Mouse (Mus musculus): ENCODE results near the gene Map3k3.
A peak's percentile ranks its signal among the peaks of the same experiment; 100 is the strongest.

Map3k3 gene

DNA sequence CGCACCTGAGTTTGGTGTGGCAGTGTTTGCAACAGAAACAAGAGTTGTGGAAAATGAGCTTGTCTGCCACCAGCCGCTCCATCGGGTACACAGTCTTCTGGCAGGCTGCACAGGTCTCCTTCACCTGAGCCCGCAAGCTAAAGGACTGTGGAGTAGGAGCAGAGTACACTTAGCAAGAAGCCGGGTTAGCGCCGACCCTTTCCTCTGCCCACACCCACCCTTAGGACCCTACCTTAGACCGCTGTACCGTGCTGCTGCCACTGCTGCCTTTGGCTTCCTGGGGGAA lies 74.5 kb downstream of the Map3k3 start:
- no peak for DNase-seq (ENCODE audit: extremely low spot score)

DNA sequence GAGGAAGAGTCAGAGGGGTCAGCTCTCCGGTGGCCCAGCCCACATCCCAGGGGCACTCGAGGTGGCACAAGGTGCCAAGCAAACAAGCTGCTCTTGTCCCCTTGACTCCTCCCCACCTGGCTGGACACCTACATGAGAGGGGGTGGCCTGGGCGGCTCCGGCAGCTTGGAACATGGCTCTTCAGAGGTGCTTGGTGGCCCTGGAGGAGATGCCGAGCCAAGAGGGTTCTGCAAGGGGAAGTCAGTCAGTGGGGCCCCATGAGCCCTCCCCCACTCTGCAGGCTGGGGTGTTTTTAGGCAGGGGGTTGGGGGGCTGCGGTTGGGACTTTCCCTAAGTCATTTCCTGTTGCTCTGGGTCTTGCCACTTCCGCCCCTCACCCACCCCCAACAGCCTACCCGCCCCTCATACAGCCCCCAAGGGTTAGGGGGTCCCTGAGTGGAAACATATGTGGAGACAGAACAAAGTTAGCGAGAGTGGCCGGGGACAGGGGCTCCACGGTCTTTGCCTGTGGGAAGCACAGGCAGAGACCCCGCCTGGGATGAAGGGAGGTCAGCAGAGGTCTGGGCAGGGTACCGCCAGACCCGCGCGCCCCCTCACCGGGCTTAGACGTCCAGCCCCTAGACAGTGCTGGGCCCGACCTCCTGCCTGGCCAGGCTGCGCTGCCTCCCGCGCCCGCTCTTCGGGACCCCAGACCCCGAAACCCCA lies 75.0 kb downstream of the Map3k3 start:
- peak; percentile 74 for DNase-seq (ENCODE audit: extremely low spot score)

DNA sequence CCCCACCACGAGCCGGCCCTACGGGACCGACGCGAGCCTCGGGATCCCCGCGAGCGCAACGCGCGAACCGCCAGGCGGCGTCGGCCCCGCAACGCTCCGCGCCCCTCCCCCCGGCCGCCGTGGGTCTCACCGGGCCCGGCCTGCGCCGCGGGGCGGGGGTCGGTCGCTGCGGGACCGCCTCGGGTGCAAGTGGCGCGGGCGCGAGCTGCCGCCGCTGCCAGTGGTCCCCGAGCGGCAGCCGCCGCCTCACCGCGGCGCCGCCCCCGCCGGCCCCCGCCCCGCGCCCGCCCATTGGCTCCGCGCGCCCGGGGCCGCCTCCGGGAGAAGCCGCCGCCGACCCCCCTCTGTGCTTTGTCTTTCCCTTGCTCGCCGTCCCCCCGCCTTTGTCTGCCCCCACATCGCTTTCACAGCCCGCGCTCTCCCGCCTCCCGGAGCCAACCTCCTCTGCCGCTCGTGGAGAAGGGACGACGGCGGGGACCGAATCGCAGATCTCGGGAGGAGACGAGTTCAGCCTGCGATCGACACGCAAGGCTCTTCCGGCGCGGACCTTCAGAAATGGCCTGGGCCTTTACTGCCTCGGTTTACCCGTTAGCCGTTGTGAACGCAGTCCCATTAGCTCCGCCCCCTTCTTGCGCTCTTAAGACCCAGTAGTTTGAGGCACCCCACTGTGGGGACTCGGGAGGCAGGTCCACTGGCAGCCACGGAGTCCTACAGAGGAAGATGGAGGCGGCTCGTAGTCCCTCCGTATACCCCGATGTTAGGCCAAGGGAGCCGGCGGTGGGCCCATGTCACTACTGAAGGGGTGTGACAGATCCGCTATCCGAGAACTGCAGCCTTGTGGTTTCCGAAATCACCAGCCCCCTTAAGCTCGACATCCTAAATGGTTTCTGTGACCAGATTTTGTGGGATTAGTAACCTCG lies 75.8 kb downstream of the Map3k3 start:
- peak; percentile 82 for DNase-seq (ENCODE audit: extremely low spot score)

DNA sequence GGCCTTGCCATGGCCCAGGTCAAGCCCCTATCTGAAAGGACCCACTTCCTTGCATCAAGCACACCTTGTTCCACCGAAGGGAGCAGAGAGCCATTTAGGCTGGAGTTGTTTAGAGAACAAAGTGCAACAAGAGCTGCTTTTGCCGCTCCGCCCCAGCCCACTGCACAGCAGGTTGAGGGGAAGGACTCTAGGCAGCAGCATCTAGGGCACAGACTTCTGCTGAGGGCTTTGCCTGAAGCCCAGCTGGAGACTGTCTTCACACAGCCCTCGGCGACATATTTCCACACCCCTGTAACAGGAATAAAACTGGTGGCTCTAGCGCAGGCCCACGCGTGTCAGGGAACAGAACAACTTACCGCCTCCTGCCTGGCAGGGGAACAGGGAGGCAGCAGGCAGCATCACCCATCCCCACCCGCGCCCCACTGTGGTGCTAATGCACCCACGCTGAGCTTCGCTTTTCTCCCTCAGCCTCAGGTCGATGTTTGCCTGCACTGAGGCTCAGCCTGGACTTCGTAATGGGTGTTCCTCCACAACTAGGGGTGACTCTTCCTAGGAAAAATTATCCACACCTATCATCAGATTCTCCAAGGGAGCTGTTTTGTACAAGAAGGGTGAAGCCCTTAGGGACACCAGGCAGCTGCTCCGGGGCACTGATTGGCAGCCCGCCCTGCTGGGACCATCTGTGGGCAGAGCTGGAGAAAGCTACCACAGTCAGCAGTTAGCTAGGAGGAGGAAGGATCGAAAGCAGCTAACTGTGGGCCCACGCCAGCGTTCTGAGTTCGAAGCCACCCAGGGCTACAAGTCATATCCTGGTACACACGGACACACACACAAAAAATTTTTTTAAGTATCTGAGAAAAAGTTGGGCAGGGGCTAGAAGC lies 76.7 kb downstream of the Map3k3 start, which contains the start of the genes Gm10840 and Limd2:
Gene Gm10840 (plus strand): TSS at position 10 of the 881 bp plus-strand sequence.
Gene Limd2 (minus strand): TSS at position 20 of the 881 bp plus-strand sequence.
- no peak for DNase-seq (ENCODE audit: extremely low spot score)

DNA sequence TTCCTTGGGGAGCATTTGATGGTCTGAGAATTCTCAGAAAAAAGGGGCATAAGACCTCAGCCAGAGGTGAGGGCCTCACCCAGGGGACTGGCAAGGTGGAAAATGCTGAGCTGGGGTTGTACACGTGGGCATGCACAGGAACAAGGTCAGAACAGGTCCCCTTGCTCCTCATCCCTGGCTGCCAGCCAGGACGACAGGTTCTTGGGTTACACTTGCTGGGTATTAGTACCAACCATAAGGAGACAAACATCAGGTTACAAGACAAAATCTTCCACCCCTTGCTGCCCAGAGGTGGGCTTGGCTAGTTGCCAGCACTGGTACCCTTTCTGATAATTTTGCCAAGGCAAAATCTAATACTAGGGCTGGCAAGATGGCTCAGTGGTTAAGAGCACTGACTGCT lies 77.8 kb downstream of the Map3k3 start:
- DNase-seq (ENCODE audit: extremely low spot score): no peak

DNA sequence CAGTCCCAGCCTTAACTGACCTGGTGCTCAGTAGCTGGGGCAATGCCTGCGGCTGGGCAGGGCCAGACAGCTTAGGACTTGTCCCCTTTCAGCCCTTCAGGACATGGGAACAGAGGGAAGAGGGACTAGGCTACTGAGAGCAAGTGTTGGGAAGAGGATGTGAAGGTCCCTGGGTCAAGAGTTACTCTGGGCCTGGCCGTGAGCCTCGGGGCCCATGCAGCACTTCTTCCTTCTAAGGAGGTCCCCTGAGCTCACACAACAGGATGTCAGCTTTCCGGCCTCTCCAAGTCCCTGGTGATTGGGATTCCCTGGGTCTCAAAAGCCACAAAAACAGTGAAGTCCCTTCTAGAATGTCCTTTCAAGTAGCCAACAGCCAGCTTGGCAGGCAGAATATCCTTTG lies 79.1 kb downstream of the Map3k3 start:
- no peak for DNase-seq (ENCODE audit: extremely low spot score)

DNA sequence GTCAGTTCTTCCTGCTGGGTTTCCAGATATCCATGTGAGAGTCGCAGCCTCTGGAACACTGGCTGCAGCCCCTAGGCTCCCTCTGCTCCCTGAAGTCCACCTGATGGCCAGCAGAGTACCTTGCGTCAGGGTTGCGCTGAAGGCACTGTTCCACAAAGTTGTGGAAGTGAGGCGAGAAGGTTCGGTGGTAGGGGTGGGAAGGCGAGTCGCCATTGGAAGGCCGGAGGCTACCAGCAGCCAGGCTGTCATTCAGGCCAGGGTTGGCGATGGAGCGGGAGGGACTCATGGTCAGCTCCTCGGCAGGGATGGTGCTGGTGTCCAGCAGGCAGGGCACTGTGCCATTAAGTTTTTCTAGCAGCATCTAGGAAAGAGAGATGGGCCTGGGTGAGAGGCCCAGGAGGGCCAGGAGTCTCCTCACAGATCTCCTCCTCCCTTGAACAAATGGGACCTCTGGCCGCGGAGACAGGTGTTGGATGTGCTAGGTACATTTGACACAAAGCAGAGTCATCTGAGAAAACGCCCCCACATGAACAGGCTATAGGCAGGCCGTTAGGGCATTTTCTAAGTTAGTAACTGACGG lies 80.3 kb downstream of the Map3k3 start:
- DNase-seq (ENCODE audit: extremely low spot score): no peak

DNA sequence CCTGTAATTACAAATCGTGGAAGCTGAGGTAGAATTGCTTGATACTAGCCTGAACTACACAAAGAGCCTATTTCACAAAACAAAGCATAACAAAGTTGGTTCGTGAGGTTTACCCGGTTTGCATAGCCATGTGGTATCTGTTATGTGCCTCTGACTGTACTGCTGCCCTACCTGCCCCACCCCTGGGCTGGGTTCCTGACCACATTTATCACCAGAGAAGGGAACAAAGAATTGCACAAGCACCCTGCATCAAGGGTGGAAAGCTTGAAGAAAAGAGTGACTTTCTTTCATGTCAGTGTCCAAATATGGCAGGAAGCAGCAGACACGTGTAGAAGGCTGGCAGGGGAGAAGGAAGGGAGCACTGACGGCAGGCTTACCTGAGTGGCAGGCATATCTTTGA lies 83.0 kb downstream of the Map3k3 start:
- DNase-seq (ENCODE audit: extremely low spot score): no peak

DNA sequence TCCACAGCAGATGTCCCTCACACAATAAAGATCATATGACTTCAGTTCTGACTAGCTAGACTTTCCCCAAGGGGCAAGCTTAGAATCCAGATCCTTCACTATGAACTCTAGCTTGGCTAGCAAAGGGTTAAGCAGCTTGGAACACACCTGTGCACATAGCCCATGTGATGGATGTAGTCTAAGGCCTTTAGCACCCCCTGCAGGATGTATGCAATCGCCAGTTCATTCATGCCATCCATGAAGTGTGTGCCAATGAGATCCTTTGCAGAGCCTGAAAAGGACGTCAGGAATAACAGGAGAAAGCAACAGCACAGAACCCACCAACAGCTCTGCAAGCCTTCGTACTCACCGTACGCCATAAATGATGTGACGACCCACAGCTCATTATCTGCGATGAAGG lies 86.4 kb downstream of the Map3k3 start:
- no peak for DNase-seq (ENCODE audit: extremely low spot score)

DNA sequence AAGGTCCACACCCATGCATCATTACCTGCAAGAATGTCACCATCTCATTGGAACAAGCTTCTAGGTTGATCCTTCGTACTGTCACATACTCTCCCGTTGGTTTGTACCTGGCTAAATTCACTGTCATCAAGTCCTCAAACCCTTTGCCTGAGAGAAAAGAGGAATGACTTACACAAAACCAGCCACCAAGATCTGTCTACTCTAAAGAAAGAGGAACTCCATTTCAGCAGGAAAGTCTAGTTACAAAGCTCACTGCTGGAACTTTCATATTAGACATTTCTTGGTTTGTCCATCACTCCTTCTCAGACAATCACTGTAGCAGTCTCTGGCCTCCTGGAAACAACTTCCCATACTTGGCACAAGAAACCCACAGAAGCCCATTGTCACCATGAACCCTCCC lies 88.8 kb downstream of the Map3k3 start:
- no peak for DNase-seq (ENCODE audit: extremely low spot score)

DNA sequence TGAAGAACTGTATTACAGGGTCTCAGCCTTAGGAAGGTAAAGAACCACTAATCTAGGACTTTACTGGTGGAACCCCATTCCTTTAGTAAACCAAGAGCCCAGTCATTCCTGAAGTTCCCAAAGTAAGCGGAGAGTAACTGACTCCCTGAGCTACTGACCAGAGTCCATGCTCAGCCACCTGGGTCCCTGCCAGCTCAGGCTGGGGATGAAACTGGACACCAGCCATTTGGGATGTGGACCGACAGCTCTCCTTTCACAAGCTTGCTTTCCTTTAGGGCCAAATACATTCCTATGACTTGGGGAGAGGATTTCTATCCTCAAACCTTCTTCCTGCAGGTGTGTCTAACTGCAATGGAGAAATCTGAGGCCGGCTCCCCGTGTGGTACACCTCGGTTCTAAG lies 90.0 kb downstream of the Map3k3 start:
- DNase-seq (ENCODE audit: extremely low spot score): no peak

DNA sequence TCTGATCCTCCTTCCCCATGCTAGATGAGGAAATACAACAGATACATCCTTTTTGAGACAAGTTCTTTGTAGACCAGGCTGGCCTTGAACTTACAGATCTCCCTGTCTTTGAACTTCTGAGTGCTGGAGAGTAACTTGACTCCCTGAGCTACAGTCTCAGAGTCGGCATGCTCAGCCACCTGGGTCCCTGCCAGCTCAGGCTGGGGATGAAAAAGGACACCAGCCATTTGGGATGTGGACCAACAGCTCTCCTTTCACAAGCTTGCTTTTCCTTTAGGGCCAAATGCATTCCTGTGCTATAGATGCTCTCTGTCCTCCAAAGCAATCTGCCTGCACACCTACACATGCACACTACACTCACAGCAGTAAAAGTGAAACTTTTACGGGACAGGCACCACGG lies 90.7 kb downstream of the Map3k3 start:
- no peak for DNase-seq (ENCODE audit: extremely low spot score)

DNA sequence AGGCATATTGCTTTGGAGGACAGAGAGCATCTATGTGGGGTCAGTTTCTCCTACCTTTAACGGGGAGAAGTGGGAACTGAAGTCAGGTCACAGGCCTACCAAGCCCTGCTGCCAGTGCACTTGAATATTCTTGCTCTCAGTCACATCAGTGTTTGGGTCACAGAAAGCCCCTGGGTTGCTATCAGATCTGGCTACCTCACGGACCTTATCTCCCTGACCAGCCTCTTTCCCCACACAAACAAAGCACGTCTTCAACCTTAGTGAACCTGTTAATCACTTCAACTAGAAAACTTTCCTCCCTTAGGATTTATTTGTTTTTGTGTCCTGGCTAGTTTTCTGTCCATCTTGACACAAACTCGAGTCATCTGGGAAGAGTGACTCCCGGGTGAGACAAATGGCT lies 92.0 kb downstream of the Map3k3 start:
- DNase-seq (ENCODE audit: extremely low spot score): no peak

DNA sequence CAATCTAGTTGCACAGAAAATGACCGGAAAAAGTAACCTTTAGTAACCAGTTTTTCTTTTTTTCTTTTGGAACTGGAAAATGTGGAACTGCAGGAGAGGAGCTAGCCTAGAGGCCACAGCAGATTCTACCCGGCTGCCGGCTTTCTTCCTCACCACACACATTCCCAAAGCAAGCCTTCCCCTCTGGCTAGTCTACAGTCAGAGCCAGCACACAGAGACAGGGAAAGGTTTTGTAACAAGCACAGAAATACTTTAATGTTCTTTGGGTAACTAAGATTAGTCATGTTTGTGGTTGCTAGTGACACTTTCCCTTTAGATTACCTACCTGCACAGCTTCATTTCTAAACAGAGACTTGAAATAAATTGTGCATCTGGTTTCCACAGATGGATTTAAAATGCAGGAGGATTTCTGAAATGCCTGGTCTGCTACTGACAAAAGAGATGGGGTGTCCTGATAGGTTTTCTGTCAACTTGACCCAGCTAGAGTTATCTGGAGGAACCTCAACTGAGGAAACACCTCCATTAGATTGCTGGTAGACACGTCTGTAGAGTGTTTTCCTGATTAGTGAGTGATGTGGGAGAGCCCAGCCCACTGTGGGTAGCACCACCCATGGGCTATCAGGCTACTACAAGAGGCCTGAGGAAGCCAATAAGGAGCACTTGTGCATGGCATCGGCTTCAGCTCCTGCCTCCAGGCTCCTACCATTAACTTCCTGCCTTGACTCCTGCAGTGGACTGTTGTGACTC lies 93.8 kb downstream of the Map3k3 start:
- no peak for DNase-seq (ENCODE audit: extremely low spot score)

DNA sequence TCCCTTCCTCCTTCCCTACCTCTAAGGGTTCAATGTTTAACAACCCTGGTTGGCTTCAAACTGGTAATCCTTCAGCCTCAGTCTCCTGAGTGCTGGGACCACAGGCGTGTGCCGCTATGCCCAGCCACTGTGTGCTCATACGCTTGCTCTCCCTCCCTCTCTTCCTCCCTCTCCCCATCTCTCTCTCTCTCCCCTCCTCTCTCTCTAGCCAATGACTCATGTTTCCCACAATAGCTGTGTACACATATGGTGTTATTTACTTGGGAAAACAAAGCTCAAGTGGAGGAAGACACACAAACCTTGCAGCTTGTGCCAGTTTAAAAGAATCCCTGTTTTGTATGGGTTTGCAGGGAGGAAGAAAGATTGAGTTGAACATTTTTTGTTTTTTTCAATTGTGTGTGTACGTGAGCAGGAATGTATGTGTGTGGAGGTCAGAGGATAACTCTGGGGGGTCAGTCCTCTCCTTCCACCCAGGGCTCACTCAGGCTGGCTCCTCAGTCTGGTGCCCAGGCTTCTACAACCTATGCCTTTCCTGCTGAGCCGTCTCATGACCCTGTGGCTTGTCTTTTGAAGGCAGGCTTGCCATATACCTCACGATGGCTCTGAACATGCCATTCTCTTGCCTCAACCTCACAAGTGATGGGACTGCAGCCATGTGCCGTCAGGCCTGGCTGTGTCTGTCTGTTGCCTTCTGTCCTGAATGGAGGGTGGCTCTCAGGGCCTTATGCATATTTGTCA lies 95.5 kb downstream of the Map3k3 start:
- DNase-seq (ENCODE audit: extremely low spot score): no peak

DNA sequence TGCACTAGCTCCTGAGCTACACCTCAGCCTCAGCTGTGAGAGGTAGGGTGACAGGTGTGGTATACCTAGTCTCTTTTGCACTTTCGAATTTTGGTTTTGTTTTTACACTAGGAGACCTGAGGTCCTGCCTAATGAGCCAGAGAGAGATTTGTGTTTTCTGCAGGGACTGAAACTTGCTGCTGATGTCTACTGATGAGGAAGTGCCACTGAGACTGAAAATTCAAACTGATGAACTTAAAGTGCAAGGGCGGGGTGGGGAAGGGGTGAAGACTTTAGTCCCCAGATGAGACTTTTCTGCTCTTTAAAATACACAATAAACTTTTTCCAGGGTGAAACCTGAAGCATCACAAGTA lies 96.0 kb downstream of the Map3k3 start:
- no peak for DNase-seq (ENCODE audit: extremely low spot score)

DNA sequence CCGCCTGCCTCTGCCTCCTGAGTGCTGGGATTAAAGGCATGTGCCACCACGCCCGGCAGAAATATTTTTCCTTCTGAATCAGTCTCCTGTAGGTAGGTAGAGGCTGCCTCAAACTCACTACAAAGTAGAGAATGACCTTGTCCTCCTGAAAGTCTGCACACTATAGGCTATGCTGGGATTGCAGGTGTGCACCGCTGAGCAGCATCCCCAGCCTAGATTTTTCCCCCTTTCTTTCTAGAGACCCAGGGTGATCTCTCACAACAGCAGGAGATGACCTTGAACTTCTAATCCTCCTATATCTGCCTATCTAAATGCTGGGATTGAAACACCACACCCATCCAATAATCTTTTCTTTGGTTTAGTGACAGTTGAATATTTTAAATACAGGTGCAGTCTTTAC lies 102.9 kb downstream of the Map3k3 start:
- DNase-seq (ENCODE audit: extremely low spot score): no peak

DNA sequence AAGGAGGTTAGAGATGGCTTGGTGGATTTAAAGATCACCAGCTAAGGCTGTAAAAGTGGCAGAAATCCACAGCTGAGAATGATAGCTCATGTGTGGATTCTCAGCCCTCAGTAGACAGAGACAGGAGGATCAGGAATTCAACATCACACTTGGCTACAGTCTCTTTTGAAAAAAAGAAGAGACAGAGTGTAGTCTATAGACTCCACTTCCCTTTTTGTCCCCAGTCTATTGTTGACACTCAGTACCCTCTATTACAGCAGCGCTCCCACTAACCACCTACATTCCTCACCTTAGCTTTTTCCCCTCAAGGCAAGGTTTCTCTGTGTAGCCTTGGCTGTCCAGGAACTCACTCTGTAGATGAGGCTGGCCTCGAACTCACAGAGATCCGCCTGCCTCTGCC lies 107.3 kb downstream of the Map3k3 start:
- no peak for DNase-seq (ENCODE audit: extremely low spot score)

DNA sequence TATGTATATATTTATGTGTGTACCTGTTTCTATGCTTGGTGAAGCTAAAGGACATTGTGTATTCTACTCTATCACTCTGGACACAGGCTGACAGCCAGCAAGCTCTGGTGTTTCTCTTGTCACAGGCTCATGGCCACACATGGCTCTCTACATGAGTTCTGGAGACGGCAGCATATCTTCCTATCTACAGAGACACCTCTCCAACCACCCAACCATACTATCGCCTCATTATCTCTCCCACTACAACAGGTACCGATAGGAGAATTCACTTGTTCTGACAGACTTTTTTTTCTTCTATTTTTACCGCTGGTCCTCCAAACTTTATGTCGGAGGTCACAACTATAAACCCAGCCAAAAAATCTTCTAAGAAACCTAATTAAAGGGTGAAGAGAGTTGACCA lies 107.8 kb downstream of the Map3k3 start:
- DNase-seq (ENCODE audit: extremely low spot score): no peak

DNA sequence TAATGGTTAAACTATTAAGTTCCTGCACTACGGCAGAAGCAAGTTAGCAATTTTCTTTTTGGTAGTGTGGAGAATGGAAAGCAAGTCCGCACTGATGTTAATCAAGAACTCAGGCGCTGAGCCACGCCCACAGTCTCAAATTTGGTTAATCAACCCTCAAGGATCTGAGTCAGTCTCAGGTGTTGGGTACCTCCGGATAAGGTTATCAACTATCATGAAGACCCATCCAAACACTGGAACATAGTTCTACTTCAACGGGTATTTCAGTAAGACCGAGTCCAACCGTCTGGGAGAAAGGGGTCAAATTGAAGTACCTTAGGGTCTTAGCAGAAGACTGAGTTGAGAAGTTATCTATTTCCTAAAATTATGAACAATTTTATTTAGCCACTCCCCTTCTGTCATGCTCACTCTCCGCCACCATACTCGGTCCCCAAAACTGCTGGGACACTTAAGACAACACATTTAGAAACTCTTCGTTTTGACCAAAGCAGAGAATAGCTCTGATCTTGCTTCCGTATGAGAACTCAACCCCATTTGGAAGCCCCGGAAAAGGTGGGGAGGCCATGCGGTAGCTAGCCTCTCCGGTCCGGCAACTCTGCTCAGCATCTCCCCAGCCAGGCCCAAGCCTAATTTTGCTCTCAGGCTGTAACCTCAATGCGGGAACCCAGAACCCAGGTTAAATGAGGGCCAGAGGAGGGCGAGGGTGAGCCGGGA lies 108.4 kb downstream of the Map3k3 start:
- DNase-seq (ENCODE audit: extremely low spot score): no peak

All from embryo, embryonic 9.5 days (tissue).